Mouse (Mus musculus): ENCODE results near the gene Cfl2. TPM values are rescaled to one million over a fixed set of nuclear protein-coding genes. Genes with fewer than 3 reads are reported as not detected.
"Not testable (repeated sequence)": the region's sequence is repeated elsewhere in the genome, so short reads cannot be mapped to it uniquely, and the experiment has no call there.

The Cfl2 gene
- polyA plus RNA-seq, 1 experiment from 2014 or later: 144 TPM

DNA sequence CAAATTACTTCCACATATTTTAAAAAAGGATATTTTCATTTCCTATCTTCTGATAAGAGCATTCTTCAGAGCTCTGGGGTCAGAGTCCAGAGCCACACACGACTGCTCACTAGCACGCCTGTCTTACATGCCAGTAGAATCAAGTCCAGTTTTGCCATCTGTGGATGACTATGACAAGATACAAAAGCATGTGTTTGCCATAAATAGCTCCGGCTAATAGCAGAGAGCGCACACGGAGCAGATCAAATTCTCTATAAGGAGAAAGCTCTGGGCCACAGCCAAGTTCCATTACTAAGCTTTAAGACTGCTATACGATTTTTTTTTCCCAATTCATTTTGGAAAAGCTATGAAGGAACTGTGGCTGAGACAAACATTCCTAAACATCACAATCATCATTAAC lies 3.1 kb downstream of the Cfl2 start:
- Histone ChIP-seq H3K4me3 (replicated peaks) (no peak overlapping the region), H3K9me3 (no peaks in the 10 kb centered on the region), H3K4me1 (replicated peaks) (peaks cover 14% of the 10 kb centered on the region), H3K36me3 (peaks cover 40% of the 10 kb centered on the region), H3K27me3 (no peaks in the 10 kb centered on the region), H3K9ac (replicated peaks) (no peak overlapping the region), H3K4me2 (no peak overlapping the region), H3K27ac (no peak overlapping the region)
- WGBS: 72% methylated on average over 6 of the region's 6 CpGs
- ATAC-seq (ENCODE audit: insufficient number of reproducible peaks, insufficient read depth, low FRiP score, low TSS enrichment, low read depth): no peak

DNA sequence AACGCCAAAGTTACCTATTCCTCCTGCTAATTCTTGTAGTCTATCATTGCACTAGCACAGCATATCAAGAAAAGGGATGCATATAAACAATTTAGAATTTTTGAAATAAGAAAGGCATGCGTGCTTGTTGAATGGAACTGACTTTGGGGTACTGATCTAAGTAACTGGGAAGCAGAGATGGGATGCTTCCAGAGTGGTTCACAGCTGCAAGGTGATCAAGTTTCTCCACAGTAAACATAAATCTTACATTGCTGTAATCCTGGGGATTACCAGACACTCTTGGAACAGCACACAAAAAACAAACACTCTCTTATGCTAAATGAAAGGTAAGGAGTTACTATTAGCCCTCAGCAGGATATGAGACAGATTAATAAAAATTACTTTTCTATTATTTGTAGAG lies 12.1 kb downstream of the Cfl2 start:
- Histone ChIP-seq H3K9me3 (no peaks in the 10 kb centered on the region), H3K4me1 (replicated peaks) (no peaks in the 10 kb centered on the region), H3K4me3 (replicated peaks) (no peak overlapping the region), H3K27me3 (no peaks in the 10 kb centered on the region), H3K36me3 (peaks cover 9% of the 10 kb centered on the region; the same call in 1 of the 2 replicates), H3K4me2 (no peak overlapping the region), H3K9ac (replicated peaks) (no peak overlapping the region), H3K27ac (no peak overlapping the region)
- WGBS: 87% methylated on average over 2 of the region's 2 CpGs
- no peak for ATAC-seq (ENCODE audit: insufficient number of reproducible peaks, insufficient read depth, low FRiP score, low TSS enrichment, low read depth)

DNA sequence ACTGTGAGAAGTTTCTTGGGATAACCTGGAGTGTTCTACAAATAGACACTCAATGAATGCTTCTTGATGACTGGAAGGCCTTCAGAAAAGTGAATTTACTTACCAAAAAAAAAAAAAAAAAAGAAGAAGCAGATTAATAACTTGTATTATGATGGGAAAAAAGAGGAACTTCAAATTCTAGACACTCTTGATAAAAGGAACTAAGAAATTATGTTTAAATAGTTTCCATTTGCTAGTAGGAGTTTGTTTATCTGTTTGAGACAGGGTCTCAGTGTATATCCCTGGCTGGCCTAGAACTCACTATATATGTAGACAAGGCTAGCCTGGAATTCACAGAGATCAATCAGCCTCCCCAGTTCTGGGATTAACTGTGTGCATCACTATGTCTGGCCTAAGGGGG lies 18.3 kb downstream of the Cfl2 start:
- H3K9me3 ChIP-seq: no peaks in the 10 kb centered on the region
- H3K27ac ChIP-seq: no peak overlapping the region
- no peaks in the 10 kb centered on the region for H3K36me3 ChIP-seq
- ATAC-seq (ENCODE audit: insufficient number of reproducible peaks, insufficient read depth, low FRiP score, low TSS enrichment, low read depth): no peak
- no peaks in the 10 kb centered on the region for H3K27me3 ChIP-seq
- H3K9ac ChIP-seq (replicated peaks): no peak overlapping the region
- no peaks in the 10 kb centered on the region for H3K4me1 ChIP-seq (replicated peaks)
- no peak overlapping the region for H3K4me3 ChIP-seq (replicated peaks)
- no peak overlapping the region for H3K4me2 ChIP-seq

DNA sequence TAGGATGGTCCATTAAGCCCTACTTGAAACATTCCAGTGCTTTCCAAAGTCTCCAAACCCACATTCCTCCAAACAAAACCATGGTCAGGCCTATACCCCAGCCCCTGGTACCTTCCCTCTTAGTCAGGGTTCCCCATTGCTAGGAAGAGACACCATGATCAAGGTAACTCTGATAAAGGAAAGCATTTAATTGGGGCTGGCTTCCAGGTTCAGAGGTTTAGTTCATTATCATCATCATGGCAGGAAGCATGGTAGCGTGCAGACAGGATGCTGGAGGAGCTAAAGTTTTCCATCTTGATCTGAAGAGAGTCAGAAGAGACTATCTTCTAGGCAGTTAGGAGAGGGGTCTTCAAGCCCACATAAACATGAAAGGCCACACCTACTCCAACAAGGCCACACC lies 21.1 kb downstream of the Cfl2 start:
- no peak overlapping the region for H3K4me2 ChIP-seq
- no peak overlapping the region for H3K4me3 ChIP-seq (replicated peaks)
- no peaks in the 10 kb centered on the region for H3K36me3 ChIP-seq
- no peak overlapping the region for H3K27ac ChIP-seq
- no peaks in the 10 kb centered on the region for H3K27me3 ChIP-seq
- no peaks in the 10 kb centered on the region for H3K4me1 ChIP-seq (replicated peaks)
- no peaks in the 10 kb centered on the region for H3K9me3 ChIP-seq
- H3K9ac ChIP-seq (replicated peaks): no peak overlapping the region
- ATAC-seq (ENCODE audit: insufficient number of reproducible peaks, insufficient read depth, low FRiP score, low TSS enrichment, low read depth): no peak
- WGBS: 100% methylated on average over 1 of the region's 1 CpGs

DNA sequence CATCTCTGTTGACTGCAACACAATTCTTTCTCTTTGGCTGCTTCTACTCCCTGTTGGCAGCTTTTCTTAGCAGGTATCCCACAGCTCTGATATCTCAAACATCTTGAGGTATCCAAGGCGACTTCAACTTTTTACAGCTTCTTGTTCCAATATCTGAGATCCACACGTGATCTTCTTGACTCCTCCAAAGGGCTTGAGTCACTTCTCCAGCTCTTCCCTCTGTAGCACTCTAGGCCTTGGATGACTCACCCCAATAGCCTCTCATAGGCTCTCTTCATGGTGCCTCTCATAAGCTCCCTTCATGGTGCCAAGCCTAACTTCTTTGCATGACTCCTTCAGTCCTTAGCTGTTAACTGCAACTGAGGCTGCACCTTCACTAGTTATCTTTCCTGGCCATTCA lies 22.9 kb downstream of the Cfl2 start:
- Histone ChIP-seq H3K27ac (no peak overlapping the region), H3K4me1 (replicated peaks) (peaks cover 6% of the 10 kb centered on the region), H3K27me3 (no peaks in the 10 kb centered on the region), H3K9me3 (no peaks in the 10 kb centered on the region), H3K9ac (replicated peaks) (no peak overlapping the region), H3K4me3 (replicated peaks) (no peak overlapping the region), H3K36me3 (no peaks in the 10 kb centered on the region), H3K4me2 (no peak overlapping the region)
- WGBS: 77% methylated on average over 2 of the region's 2 CpGs
- no peak for ATAC-seq (ENCODE audit: insufficient number of reproducible peaks, insufficient read depth, low FRiP score, low TSS enrichment, low read depth)

DNA sequence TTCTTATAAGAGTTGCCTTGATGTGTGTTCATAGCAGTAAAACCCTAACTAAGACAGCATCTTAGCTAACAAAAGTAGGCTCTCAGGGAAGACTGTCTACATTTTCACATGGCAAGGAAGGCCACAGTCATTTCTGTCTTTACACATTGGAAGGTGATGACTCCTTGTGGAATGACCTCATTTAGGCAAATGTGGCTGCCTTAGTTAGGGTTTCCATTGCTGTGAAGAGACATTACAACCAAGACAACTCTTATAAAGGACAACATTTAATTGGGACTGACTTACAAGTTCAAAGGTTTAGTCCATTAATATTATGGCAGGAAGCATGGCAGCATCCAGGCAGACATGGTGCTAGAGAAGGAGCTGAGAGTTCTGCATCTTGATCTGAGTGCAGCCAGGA lies 23.7 kb downstream of the Cfl2 start:
- no peak overlapping the region for H3K27ac ChIP-seq
- H3K9ac ChIP-seq (replicated peaks): no peak overlapping the region
- no peaks in the 10 kb centered on the region for H3K36me3 ChIP-seq
- no peak overlapping the region for H3K4me2 ChIP-seq
- H3K4me3 ChIP-seq (replicated peaks): no peak overlapping the region
- H3K9me3 ChIP-seq: no peaks in the 10 kb centered on the region
- no peaks in the 10 kb centered on the region for H3K27me3 ChIP-seq
- no peak for ATAC-seq (ENCODE audit: insufficient number of reproducible peaks, insufficient read depth, low FRiP score, low TSS enrichment, low read depth)
- H3K4me1 ChIP-seq (replicated peaks): peaks cover 7% of the 10 kb centered on the region

DNA sequence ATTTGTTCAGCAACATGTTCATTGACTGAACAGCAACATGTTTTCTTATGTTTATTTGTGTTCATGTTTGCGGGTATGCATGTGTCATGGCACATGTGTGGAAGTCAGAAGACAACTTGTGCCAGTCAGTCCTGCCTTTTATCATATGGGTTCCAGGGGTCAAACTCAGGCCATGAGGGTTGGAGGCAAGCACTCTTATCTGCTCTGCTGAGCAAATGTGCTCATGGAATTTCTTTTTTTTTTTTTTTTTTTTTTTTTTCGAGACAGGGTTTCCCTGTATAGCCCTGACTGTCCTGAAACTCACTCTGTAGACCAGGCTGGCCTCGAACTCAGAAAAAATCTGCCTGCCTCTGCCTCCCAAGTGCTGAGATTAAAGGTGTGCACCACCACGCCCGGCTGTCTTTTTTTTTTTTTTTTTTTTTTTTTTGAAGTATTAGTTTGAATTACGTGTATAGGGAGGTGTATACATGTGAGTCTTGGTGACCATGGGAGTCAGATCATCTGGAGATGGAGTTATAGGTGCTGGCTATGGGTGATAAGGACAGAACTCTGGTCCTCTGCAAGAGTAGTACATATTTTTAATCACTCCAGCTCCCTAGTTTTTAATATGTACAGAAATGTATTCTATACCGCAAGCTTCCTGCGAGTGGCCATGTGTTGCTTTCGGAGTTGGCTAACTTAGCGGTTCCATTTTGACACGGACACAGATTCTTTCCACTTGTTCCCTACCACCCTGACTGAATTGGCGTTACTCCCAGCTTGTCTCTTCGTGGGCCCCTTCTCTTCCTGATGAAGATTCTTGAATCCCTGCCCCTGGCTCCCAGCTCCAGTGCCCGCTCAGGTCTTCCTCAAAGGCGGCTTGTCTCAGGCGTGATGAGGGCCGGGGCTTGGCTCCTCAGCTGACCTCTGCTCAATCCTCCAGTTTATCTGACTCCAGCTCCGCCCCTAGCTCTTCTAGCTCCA lies 26.8 kb downstream of the Cfl2 start:
- no peaks in the 10 kb centered on the region for H3K27me3 ChIP-seq
- no peak overlapping the region; the same call in 1 of the 2 replicates for H3K27ac ChIP-seq
- no peak for ATAC-seq (ENCODE audit: insufficient number of reproducible peaks, insufficient read depth, low FRiP score, low TSS enrichment, low read depth)
- peaks cover 7% of the 10 kb centered on the region for H3K4me1 ChIP-seq (replicated peaks)
- WGBS: 82% methylated on average over 17 of the region's 18 CpGs
- no peaks in the 10 kb centered on the region for H3K9me3 ChIP-seq
- no peaks in the 10 kb centered on the region for H3K36me3 ChIP-seq
- no peak overlapping the region for H3K4me2 ChIP-seq
- H3K4me3 ChIP-seq (replicated peaks): no peak overlapping the region
- no peak overlapping the region for H3K9ac ChIP-seq (replicated peaks)

DNA sequence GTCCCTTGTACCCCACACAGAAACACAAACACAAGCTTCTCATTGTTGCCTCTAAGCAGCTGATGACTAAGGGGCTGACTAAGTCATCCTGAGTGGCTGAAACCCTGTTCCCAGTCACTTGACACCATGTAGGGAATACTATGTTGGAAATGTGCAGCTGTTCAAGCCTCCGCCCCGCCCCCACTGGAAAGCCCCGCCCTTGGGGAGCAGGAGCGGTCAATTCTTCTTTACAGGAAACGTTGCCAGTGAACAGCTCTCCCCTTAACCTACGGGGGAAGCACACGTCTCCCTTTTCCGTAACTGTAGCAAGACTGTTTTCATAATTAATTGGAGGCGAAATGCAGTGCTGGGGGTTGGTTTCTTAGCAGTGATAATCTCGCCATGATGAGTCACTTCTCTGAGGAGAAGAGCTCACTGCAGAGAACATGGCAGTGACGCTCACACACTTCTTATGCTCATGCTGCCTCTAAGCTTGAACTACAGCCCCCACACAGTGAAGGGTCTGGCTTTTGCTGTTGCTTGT lies 27.7 kb downstream of the Cfl2 start:
- H3K4me3 ChIP-seq (replicated peaks): peak overlapping the region; percentile 32
- WGBS: 13% methylated on average over 11 of the region's 11 CpGs
- H3K9me3 ChIP-seq: no peaks in the 10 kb centered on the region
- ATAC-seq (ENCODE audit: insufficient number of reproducible peaks, insufficient read depth, low FRiP score, low TSS enrichment, low read depth): peak; percentile 92
- no peaks in the 10 kb centered on the region for H3K36me3 ChIP-seq
- H3K4me1 ChIP-seq (replicated peaks): peaks cover 7% of the 10 kb centered on the region
- H3K27me3 ChIP-seq: no peaks in the 10 kb centered on the region
- 0 out of 2 replicates have a peak overlapping the region, but pooled peaks have one; percentile 27 for H3K9ac ChIP-seq (replicated peaks)
- H3K4me2 ChIP-seq: peak overlapping the region; percentile 54
- H3K27ac ChIP-seq: peak overlapping the region; percentile 62

DNA sequence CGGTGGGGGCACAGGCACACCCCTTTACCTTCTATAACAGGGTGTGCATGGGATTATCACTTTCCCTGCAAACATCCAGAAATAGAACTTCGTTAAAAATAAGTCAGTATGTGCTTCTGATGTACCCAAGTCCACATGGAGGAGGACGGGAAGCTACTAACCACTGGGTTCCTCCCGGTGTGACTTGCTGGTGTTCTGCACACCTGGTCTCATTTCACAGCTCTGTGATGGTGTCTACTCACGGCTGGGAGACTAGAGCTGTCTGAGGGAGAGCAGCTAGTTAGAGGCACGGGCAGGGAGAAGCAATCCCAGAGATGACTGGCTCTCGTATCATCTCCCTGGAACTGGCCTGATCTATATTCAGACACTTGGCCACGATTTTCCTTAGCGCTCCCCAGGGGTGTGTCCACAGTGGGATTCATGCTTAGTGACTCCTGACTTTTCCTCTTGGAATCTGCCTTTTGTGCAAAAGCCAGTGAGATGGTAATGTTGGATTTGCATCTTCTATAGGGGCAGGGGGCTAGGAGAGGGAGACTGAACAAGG lies 28.7 kb downstream of the Cfl2 start:
- H3K4me2 ChIP-seq: no peak overlapping the region
- H3K4me1 ChIP-seq (replicated peaks): peaks cover 7% of the 10 kb centered on the region
- H3K9me3 ChIP-seq: no peaks in the 10 kb centered on the region
- 67% methylated on average over 9 of the region's 9 CpGs for WGBS
- no peak for ATAC-seq (ENCODE audit: insufficient number of reproducible peaks, insufficient read depth, low FRiP score, low TSS enrichment, low read depth)
- no peak overlapping the region for H3K4me3 ChIP-seq (replicated peaks)
- H3K27me3 ChIP-seq: no peaks in the 10 kb centered on the region
- H3K27ac ChIP-seq: 0 out of 2 replicates have a peak overlapping the region, but pooled peaks have one; percentile 23
- H3K36me3 ChIP-seq: no peaks in the 10 kb centered on the region
- H3K9ac ChIP-seq (replicated peaks): no peak overlapping the region

DNA sequence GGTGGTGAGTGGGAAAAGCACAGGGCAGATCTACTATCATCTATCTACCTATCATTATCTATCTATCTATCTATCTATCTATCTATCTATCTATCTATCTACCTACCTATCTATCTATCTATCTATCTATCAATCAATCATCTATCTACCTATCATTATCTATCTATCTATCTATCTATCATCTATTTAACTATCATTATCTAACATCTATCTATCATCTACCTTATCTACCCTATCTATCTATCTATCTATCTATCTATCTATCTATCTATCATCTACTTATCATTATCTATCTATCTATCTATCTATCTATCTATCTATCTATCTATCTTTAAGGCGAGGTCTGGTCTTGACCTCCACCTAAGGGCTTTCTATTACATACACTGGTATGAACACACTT lies 30.8 kb downstream of the Cfl2 start:
- 79% methylated on average over 1 of the region's 1 CpGs for WGBS
- H3K36me3 ChIP-seq; H3K9me3 ChIP-seq; H3K27ac ChIP-seq; ATAC-seq (ENCODE audit: insufficient number of reproducible peaks, insufficient read depth, low FRiP score, low TSS enrichment, low read depth); H3K4me2 ChIP-seq; H3K4me3 ChIP-seq (replicated peaks); H3K27me3 ChIP-seq; H3K4me1 ChIP-seq (replicated peaks); H3K9ac ChIP-seq (replicated peaks): not testable (repeated sequence)

DNA sequence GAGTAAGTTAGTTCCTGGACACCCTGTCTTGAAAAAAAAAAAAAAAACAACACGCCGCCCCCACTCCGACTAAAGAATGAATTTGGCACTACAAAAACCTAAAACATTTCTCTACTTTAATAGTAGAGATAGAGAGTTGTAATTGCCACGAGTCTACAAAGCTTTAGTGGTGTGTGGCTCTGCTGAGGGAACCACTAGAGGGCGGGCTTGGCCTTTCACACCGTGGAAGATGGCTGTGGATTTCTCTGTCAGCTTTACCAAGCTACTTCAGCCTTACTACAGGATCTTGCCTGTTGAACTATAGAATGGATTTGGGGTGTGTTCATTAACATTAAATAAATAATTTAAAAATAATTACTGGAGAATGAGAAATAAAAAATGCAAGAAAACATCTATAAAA lies 32.1 kb downstream of the Cfl2 start:
- Histone ChIP-seq H3K27ac (no peak overlapping the region), H3K36me3 (no peaks in the 10 kb centered on the region), H3K4me2 (no peak overlapping the region), H3K9ac (replicated peaks) (no peak overlapping the region), H3K9me3 (no peaks in the 10 kb centered on the region), H3K4me1 (replicated peaks) (peaks cover 7% of the 10 kb centered on the region), H3K27me3 (no peaks in the 10 kb centered on the region), H3K4me3 (replicated peaks) (no peak overlapping the region)
- no peak for ATAC-seq (ENCODE audit: insufficient number of reproducible peaks, insufficient read depth, low FRiP score, low TSS enrichment, low read depth)
- WGBS: 13% methylated on average over 6 of the region's 6 CpGs
